Mouse (Mus musculus): ENCODE data around the gene P4htm.

GRCm38 (mm10) chr9:108626498-108626897 lies 29.0 kb upstream of the P4htm start:
- no peak for TF ChIP-seq CTCF (IDR thresholded peaks at IDR 0.05)
- TF ChIP-seq POLR2A (IDR thresholded peaks at IDR 0.05; ENCODE audit: insufficient read depth, low read depth, low read length): no peak
